In genomic region chr2:170442535-170442934, GRCm38 (mm10) we compare ENCODE assay signal across 10 mouse cellular contexts. TPM values are rescaled to one million over a fixed set of nuclear protein-coding genes. Genes with fewer than 3 reads are reported as not detected.
DNase-seq lines count a peak whose midpoint lies in the region; ATAC-seq and TF ChIP-seq lines count a peak whose summit lies in the region.
"Had no signal": no experiment of that assay in that cellular context is flagged by ENCODE, and none has a peak within 500 bp of the region (broad histone marks: within the 10 kb centered on the region; RNA-seq: fewer than 3 reads in every experiment).

No protein-coding gene starts in this region.

- peak; percentile 45 for DNase-seq in kidney, adult 18-20 months
- peak; percentile 61 for DNase-seq in 416B (ENCODE audit: low read depth)
- DNase-seq in MEL (ENCODE audit: low read depth, low spot score), result peak; percentile 41
- peak; percentile 69 for DNase-seq in kidney, adult 9 months
- no peak for DNase-seq in frontal cortex, postnatal 10 days (ENCODE audit: low spot score in 2 of 2)

- no peaks in the 10 kb centered on the region for H3K9me3 ChIP-seq in kidney, embryonic 14.5 days (ENCODE audit: control insufficient read depth, low read length)
- no peaks in the 10 kb centered on the region for H3K9me3 ChIP-seq in MEL (replicated peaks; ENCODE audit: insufficient read depth, low read length)
- no peaks in the 10 kb centered on the region for H3K9me3 ChIP-seq in forebrain, embryonic 15.5 days
- H3K9me3 ChIP-seq: embryonic facial prominence, embryonic 12.5 days had no signal

- H3K4me2 ChIP-seq in kidney, embryonic 14.5 days (replicated peaks; ENCODE audit: low read depth, low read length), result no peak overlapping the region
- no peak overlapping the region for H3K4me2 ChIP-seq in forebrain, embryonic 15.5 days (replicated peaks)
- H3K4me2 ChIP-seq: embryonic facial prominence, embryonic 12.5 days had no signal

- no peak for ATAC-seq in kidney, embryonic 14.5 days (ENCODE audit: low FRiP score, low TSS enrichment)
- ATAC-seq in frontal cortex, adult (ENCODE audit: low TSS enrichment), result no peak
- ATAC-seq in forebrain, embryonic 15.5 days (replicated peaks), result no peak

- H3K79me2 ChIP-seq in MEL (ENCODE audit: control insufficient read depth, insufficient read depth, low read length, poor library complexity), result no peaks in the 10 kb centered on the region

- TF ChIP-seq EP300 in MEL (IDR thresholded peaks at IDR 0.05; ENCODE audit: low read depth in 1 of 2, low read length in 2 of 2), result no peak

- no peak overlapping the region for H3K9ac ChIP-seq in kidney, embryonic 14.5 days (ENCODE audit: low read depth, low read length)
- H3K9ac ChIP-seq in MEL (ENCODE audit: control insufficient read depth, low read depth, low read length, poor library complexity, severe bottlenecking), result no peak overlapping the region
- no peak overlapping the region for H3K9ac ChIP-seq in forebrain, embryonic 15.5 days (replicated peaks)
- H3K9ac ChIP-seq: embryonic facial prominence, embryonic 12.5 days had no signal

- TF ChIP-seq RAD21 in MEL (IDR thresholded peaks at IDR 0.05; ENCODE audit: low read depth, low read length), result peak; percentile 13; the same call in 1 of the 2 replicates

- H3K4me1 ChIP-seq in kidney, embryonic 14.5 days (ENCODE audit: control insufficient read depth, insufficient read depth, low read length), result no peaks in the 10 kb centered on the region
- H3K4me1 ChIP-seq in MEL (ENCODE audit: control insufficient read depth in 1 of 2, insufficient read depth in 2 of 2, low read length in 2 of 2), result no peaks in the 10 kb centered on the region
- H3K4me1 ChIP-seq in forebrain, embryonic 15.5 days, result peaks cover 6% of the 10 kb centered on the region

- WGBS in kidney, embryonic 14.5 days, result 64% methylated on average over 3 of the region's 3 CpGs
- WGBS in forebrain, embryonic 15.5 days, result 73% methylated on average over 3 of the region's 3 CpGs

- no peak for TF ChIP-seq POLR2A in MEL (IDR thresholded peaks at IDR 0.05; ENCODE audit: control insufficient read depth in 1 of 2, insufficient read depth in 1 of 2, low read depth in 1 of 2, low read length in 2 of 2, poor library complexity in 1 of 2)

- H3K36me3 ChIP-seq in kidney, embryonic 14.5 days (ENCODE audit: control insufficient read depth, insufficient read depth, low read length), result no peaks in the 10 kb centered on the region
- no peaks in the 10 kb centered on the region for H3K36me3 ChIP-seq in MEL (ENCODE audit: control insufficient read depth in 1 of 2, insufficient read depth in 2 of 2, low read length in 2 of 2)
- no peaks in the 10 kb centered on the region for H3K36me3 ChIP-seq in forebrain, embryonic 15.5 days
- H3K36me3 ChIP-seq: embryonic facial prominence, embryonic 12.5 days had no signal

- H3K4me3 ChIP-seq in kidney, embryonic 14.5 days (ENCODE audit: low read length), result no peak overlapping the region
- no peak overlapping the region for H3K4me3 ChIP-seq in MEL (ENCODE audit: control insufficient read depth in 1 of 2, insufficient read depth in 1 of 2, low read depth in 2 of 2, low read length in 2 of 2)
- no peak overlapping the region for H3K4me3 ChIP-seq in forebrain, embryonic 15.5 days
- H3K4me3 ChIP-seq: embryonic facial prominence, embryonic 12.5 days had no signal

- no peaks in the 10 kb centered on the region for H3K27me3 ChIP-seq in kidney, embryonic 14.5 days (ENCODE audit: control insufficient read depth, insufficient read depth, low read length)
- H3K27me3 ChIP-seq in MEL (ENCODE audit: control insufficient read depth in 1 of 2, insufficient read depth in 2 of 2, low read length in 2 of 2), result no peaks in the 10 kb centered on the region
- no peaks in the 10 kb centered on the region for H3K27me3 ChIP-seq in forebrain, embryonic 15.5 days
- H3K27me3 ChIP-seq: embryonic facial prominence, embryonic 12.5 days had no signal

- peak; percentile 12 to 40 (median 37); a peak in 3 of 6 replicates for TF ChIP-seq CTCF in MEL (IDR thresholded peaks at IDR 0.05 in 2 of 3, conservative IDR thresholded peaks at IDR 0.05 in 1 of 3; ENCODE audit: control insufficient read depth in 1 of 3, insufficient read depth in 1 of 3, low read depth in 2 of 3, low read length in 3 of 3, poor library complexity in 1 of 3, severe bottlenecking in 1 of 3)

- no peak overlapping the region for H3K27ac ChIP-seq in kidney, embryonic 14.5 days (ENCODE audit: low read depth, low read length)
- H3K27ac ChIP-seq in MEL (ENCODE audit: control insufficient read depth, low read depth, low read length), result no peak overlapping the region
- H3K27ac ChIP-seq in forebrain, embryonic 15.5 days (replicated peaks), result no peak overlapping the region
- H3K27ac ChIP-seq: embryonic facial prominence, embryonic 12.5 days had no signal

TF ChIP-seq in MEL, 35 proteins besides CTCF, POLR2A, EP300 and RAD21:
- TF ChIP-seq MYC (IDR thresholded peaks at IDR 0.05; ENCODE audit: low read depth, low read length) (no peak), SMC3 (IDR thresholded peaks at IDR 0.05; ENCODE audit: low read depth, low read length) (peak; percentile 41)

RNA-seq across cellular contexts. Expression of gene Bcas1, which starts 14.9 kb away (rescaled TPM):
- 0.64 TPM in 1 of 2 replicates, not detected in the other for polyA plus RNA-seq in kidney, embryonic 14.5 days (2014; fragmentation: Nextera tagmentation; extraction: Ambion mirVana)
- 0.20 and 0.35 TPM in 2 replicates for total RNA-seq in MEL (2012; rRNA removed)
- under 1 TPM in 1 of 2 experiments, not detected in 1; 0.13 TPM for polyA plus RNA-seq in MEL (2012; ENCODE audit: insufficient read depth in 1 of 2, insufficient read length in 2 of 2, low read depth in 1 of 2, low replicate concordance in 2 of 2, missing spikeins in 1 of 2)
- 2.0 TPM in 2 replicates for polyA plus RNA-seq in forebrain, embryonic 15.5 days (2015; fragmentation: Nextera tagmentation; extraction: Ambion mirVana)

RNA-seq across cellular contexts. Expression of gene Pfdn4, which starts 53.7 kb away (rescaled TPM):
- polyA plus RNA-seq in kidney, embryonic 14.5 days (2014; fragmentation: Nextera tagmentation; extraction: Ambion mirVana), result 102 and 154 TPM in 2 replicates
- 70.9 and 75.7 TPM in 2 replicates for total RNA-seq in MEL (2012; rRNA removed)
- polyA plus RNA-seq in MEL (2012; ENCODE audit: insufficient read depth in 1 of 2, insufficient read length in 2 of 2, low read depth in 1 of 2, low replicate concordance in 2 of 2, missing spikeins in 1 of 2), result 10 to 100 TPM in 1 of 2 experiments, not detected in 1; 60.5 TPM
- 124 and 126 TPM in 2 replicates for polyA plus RNA-seq in forebrain, embryonic 15.5 days (2015; fragmentation: Nextera tagmentation; extraction: Ambion mirVana)

RNA-seq across cellular contexts. Expression of gene Cyp24a1, which starts 54.4 kb away (rescaled TPM):
- polyA plus RNA-seq in kidney, embryonic 14.5 days (2014; fragmentation: Nextera tagmentation; extraction: Ambion mirVana), result 0.09 and 0.23 TPM in 2 replicates
- total RNA-seq in MEL (2012; rRNA removed), result not detected in 2 replicates
- under 1 TPM in 1 of 2 experiments, not detected in 1; 0.01 TPM for polyA plus RNA-seq in MEL (2012; ENCODE audit: insufficient read depth in 1 of 2, insufficient read length in 2 of 2, low read depth in 1 of 2, low replicate concordance in 2 of 2, missing spikeins in 1 of 2)
- polyA plus RNA-seq in forebrain, embryonic 15.5 days (2015; fragmentation: Nextera tagmentation; extraction: Ambion mirVana), result 0.05 and 0.10 TPM in 2 replicates
- total RNA-seq: layer of hippocampus, postnatal 25 days had no signal
- polyA plus RNA-seq: embryonic facial prominence, embryonic 12.5 days had no signal

Comparison
In these comparisons a context has a peak if more than half of its experiments do, and no peak if none do; other contexts are left out.
1. DNase-seq: peak in kidney, adult 18-20 months (single experiment), 416B (single experiment), MEL (single experiment) and kidney, adult 9 months (single experiment); none in frontal cortex, postnatal 10 days (0 of 2).